Mouse (Mus musculus) heart, adult 18-20 months (tissue): ENCODE results near the gene Jmjd6. TPM values are rescaled to one million over a fixed set of nuclear protein-coding genes. Genes with fewer than 3 reads are reported as not detected.
"Not testable (repeated sequence)": the region's sequence is repeated elsewhere in the genome, so short reads cannot be mapped to it uniquely, and the experiment has no call there.

ENCODE experiments used
- DNase-seq, 2 experiments: peaks; one replicate each; pipeline ENCODE4 v3.0.0; 2021 to 2022; ENCODE audit warnings: mixed read lengths in 1 of 2
- total RNA-seq, 2 experiments: library from RNA; stranded (reverse); gene quantifications; 2 replicates each; pipeline ENCODE4 v1.2.3; 2021

Jmjd6 gene
- total RNA-seq, 2 experiments from 2014 or later: 37.5 to 42.3 TPM

- DNase-seq: no peak
These were observed 8.5 kb upstream of the Jmjd6 start for GRCm38 (mm10) chr11:116851576-116852290.

- no peak for DNase-seq
These were observed 7.7 kb upstream of the Jmjd6 start for GRCm38 (mm10) chr11:116850833-116851477.

DNA sequence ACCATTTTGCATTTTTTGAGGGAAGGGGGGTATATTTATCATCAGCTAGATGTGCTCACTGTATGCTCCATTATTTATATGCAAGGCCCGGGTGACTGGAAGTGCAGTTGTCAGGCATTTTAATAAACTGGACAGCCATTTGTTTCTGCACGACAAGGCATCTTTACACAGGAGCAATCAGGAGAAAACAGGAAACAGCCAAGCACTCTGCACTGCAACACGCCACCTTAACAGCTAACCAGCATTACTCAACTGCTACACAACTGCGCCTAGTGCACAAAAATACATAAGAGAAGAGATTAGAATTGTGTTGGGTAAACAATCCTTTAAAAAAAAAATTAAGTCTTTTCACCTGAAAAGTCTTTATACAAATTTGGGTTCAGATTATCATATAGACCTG is 6.8 kb upstream of the Jmjd6 start:
- DNase-seq: no peak

DNA sequence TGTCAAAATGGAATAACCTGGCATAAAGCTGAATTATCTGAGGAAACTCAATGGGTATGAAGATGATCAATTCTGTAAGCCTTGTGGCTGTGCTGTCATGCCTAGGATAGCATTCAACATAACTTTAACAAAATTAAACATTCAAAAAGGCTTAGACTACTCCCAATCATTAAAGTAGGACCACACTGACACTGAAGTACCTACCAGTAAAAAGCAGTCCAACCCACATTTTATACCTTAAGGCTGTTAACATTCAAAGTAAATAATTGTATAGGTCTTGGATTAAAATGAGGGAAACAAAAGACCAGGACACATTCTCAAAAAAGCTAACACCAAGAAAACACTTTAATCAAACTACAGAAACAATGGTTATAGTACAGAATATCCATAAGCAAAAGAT is 6.3 kb upstream of the Jmjd6 start:
- DNase-seq: no peak

GRCm38 (mm10) chr11:116848877-116849178 is 5.6 kb upstream of the Jmjd6 start:
- not testable (repeated sequence) for DNase-seq

DNA sequence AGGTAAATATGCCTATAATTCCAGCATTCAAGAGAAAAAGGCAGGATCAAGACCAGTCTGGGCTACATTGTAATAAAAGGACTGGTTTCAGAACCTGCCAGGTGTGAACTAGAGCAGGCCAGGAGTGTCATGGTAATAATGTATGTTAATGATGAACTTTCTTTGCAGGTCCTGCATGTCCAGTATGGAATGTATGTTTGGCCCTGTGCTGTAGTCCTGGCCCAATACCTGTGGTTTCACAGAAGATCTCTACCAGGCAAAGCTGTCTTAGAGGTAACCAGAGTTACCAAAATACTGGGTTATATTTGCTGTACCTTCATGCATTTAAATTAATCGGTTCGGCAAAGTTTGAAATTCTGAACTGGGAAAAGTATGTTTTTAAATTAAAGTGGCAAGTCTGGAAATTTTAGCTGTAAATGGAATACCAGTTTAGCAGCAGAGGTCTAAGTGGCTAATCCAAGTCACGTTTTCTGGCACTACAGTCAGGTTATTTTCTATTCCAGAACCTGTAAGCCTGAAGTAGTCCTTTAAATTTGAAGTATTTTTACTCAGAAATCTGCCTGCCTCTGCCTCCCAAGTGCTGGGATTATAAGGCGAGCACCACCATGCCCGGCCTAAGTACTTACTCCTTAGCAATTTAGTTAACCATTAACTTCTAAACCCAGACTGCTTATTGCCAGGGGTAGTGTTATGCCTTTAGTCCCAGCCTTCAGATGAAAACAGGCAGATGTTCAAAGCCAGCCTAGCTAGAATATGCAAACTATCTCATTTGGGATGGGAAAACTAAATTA is 5.0 kb upstream of the Jmjd6 start:
- DNase-seq: no peak

DNA sequence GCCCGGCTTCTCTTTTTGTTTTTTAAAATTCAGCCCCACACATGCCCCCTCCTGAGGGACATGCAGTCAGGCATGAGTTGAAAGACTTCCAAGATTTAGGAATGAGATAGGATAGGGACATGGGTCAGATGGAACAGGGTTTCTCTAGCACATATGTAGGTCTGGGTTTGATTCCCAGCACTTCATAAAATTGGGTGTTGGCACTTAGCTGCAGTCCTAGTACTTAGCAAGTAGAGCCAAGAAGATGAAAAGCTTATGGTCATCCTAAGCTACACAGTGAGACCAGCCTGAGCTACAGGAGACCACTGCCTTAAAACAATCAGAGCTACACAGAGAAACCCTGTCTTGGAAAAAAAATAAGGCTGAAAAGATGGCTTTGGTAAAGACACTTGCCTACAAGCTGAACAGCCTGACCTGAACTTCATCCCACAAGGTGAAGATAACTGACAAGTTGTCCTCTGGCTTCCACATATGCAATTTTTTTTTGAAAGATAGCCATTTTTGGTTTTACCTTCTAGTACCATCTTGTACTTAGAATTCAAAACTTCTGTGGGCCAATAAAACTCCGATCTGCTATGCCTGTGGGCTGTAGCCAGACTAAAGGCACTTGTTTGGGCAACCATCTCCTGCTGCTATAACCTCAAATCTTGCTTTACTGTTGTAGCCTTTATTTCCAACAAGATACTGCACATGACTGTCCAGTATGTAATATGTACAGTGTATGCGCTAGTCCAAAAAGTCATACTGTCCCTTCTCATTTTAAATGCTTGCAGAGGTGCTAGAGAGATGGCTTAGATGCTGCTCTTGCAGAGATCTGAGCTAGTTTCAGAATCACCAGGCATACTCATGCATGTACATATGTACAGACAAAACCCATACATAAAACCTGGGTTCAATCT is 4.2 kb upstream of the Jmjd6 start:
- DNase-seq: no peak

GRCm38 (mm10) chr11:116846593-116847181 is 3.4 kb upstream of the Jmjd6 start:
- no peak for DNase-seq

DNA sequence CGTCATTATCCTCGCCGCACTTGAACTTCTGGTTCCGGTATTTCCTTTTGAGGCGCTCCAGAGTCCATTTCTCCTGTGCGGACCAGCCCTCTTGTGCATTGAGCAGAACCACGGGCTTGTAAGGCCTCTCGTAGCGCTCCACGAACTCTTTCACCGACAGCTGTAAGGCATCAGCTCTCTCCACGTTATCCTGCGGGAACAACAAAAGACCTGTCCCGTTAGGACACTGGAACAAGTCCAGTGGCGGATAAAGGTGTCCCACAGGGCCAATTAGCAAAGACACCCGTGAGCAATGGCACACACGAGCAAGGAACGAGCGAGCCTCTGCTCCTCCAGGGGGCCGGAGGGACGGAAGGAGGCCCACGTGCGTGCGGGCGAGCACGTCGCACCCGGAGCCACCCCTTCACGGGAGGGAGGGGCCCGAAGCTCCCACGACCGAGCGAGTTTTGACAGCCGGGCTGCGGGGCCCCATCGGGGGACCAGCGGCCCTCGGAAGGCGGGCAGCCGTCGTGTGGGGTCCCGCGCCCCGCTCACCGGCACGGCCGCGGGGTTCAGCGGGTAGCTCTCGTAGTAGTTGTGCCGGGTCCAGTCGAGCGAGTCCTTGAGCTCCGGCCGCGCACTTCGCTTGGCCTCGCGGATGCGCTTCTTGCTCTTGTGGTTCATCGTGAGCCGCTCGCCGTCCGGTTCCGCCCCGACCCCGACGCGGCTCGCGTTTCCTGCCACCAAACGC is 553 bp downstream of the Jmjd6 start:
- peak; percentile 79 to 80 for DNase-seq

- no peak for DNase-seq
These were observed 2.5 kb downstream of the Jmjd6 start for GRCm38 (mm10) chr11:116840748-116841147.

GRCm38 (mm10) chr11:116839601-116840000 is 3.6 kb downstream of the Jmjd6 start:
- DNase-seq: no peak

DNA sequence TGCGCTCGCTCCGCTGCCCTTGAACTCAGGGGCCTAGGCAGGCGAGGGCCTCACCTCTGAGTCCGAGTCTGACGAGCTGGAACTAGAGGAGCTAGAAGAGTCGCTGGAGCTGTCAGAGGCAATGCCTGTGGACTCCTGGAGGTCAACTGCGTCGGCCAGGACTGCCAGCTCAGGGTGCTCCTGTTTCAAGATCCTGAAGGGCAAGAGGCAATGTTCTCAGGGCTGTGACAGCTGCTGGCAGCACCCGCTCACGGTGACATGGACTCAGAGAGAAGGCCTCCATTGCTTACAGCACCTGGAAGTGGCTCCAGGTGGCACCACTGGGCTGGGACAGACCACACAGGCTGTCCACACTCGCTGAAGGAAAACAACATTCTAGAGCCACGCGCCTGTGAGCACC is 4.3 kb downstream of the Jmjd6 start:
- peak; percentile 35 to 47 for DNase-seq

DNA sequence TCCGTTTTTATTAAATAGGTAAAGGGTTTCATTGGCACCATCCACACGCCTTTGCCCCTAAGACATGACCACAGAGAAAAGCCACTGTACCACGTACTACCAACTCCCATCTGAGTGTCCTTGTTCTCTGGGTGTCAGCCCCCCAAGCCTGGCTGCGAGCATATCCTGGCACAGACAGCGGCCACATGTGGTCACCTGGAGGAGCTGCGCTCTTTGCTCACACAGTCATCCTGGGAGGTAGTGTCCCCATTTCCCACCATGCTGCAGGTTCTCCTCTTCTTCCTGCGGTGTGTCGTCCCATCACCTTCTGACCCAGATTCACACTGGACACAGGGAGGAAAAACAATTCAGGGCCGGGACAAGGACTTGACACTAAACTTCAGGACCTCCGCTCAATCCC is 5.8 kb downstream of the Jmjd6 start:
- no peak for DNase-seq

- DNase-seq: no peak
These were observed 7.0 kb downstream of the Jmjd6 start for GRCm38 (mm10) chr11:116836283-116836682.

DNA sequence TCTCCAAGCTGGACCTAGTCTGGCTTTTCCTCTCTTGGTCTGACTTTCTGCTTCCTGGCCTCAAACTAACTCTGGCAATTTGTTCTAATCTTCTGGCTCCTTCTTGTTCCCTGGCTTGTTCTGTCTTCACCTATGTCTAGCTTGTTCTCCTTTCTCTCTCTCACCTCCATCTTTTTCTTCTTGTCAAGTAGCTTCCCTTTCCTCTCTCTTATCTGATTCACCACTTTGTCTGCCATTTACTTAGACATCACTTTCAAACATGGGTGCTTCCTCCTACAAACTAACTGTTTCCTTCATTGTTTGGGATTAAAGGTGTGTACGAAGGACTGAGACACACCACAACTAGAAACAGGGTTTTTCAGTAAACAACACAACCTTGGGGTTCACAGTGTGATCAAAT is 8.3 kb downstream of the Jmjd6 start:
- DNase-seq: no peak

DNA sequence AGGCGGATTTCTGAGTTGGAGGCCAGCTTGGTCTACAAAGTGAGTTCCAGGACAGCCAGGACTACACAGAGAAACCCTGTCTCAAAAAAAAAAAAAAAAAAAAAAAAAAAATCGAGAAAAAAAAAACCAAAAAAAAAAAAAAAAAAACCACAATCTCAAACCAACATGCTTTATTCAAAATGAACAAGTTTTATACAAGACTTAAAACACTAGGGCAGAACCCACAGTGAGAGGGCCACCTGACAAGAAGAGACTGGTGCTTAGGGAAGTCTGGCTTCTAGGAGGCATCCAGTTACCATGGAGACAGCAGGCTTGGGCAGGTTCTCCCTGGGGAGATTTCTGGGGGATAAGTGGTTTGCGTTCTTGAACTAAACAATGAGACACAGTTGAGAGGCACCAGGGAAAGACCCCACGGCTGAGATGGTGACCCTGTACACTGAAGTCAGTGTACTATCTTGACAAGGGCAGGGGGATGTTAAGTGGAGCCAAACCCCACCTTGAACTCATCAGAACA is 11.0 kb downstream of the Jmjd6 start:
- DNase-seq: no peak

- DNase-seq: peak; percentile 91 to 93
These were observed 15.6 kb downstream of the Jmjd6 start, which contains the start of gene Mxra7 for GRCm38 (mm10) chr11:116827534-116828165. Mxra7 (minus strand) TSS chr11:116828046.

- DNase-seq: no peak
These were observed 16.4 kb downstream of the Jmjd6 start for GRCm38 (mm10) chr11:116826550-116827504.

GRCm38 (mm10) chr11:116825230-116825629 is 18.0 kb downstream of the Jmjd6 start:
- DNase-seq: no peak
